Mouse (Mus musculus) embryonic fibroblast, embryonic 13.5 days (primary cell): Measurements from ENCODE around the gene Nipal4.

Source experiments
- CTCF ChIP-seq: IDR thresholded peaks from 2 replicates; pipeline ENCODE4 v1.5.1; 2011; ENCODE audit warnings: mild to moderate bottlenecking, control low read depth, low read length, moderate library complexity, borderline replicate concordance; ENCODE audit not compliant: insufficient read depth
- POLR2A ChIP-seq: IDR thresholded peaks from 2 replicates; pipeline ENCODE4 v1.6.1; 2011; ENCODE audit warnings: low read depth, mild to moderate bottlenecking, control low read depth, low read length, moderate library complexity

DNA sequence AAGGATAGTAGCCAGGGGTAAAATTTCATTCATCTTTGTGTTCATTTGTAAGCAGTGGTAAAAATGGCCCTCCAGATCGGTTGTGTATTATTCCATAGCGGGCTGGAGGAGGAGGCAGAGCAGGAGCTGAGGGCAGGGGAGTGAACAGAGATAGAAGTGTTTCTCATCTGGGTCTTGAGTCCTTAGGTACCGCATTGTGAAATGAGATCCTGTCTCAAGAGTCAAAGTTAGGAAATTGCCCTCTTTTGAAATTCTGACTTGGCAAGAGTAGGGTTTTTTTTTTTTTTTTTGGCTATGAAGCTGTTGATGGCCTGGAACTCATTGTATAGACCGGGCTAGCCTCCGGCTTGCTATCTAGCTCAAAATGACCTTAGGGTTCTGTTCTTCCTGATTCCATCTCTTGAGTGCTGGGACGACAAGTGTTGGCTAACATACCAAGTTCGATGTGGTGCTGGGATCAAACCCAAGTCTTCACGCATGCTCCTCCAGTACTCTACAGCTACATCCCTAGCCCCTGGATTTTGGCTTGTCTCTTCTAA is 42.9 kb downstream of the Nipal4 start:
- no peak for TF ChIP-seq CTCF
- TF ChIP-seq POLR2A = no peak
